Mouse (Mus musculus): ENCODE data around the gene Slc23a4.
A peak's percentile ranks its signal among the peaks of the same experiment; 100 is the strongest.

The Slc23a4 gene

GRCm38 (mm10) chr6:34988081-34988761 lies at the start of gene Slc23a4:
TSS of gene Slc23a4 (minus strand) at chr6:34988404.
- DNase-seq, result no peak

- no peak for DNase-seq
Observed at GRCm38 (mm10) chr6:35033341-35033740, 45.1 kb upstream of the Slc23a4 start.

- no peak for DNase-seq
Observed at GRCm38 (mm10) chr6:35032704-35033103, 44.5 kb upstream of the Slc23a4 start.

- DNase-seq, result no peak
Observed at GRCm38 (mm10) chr6:35030811-35031210, 42.6 kb upstream of the Slc23a4 start.

- DNase-seq, result no peak
Observed at GRCm38 (mm10) chr6:35030226-35030625, 42.0 kb upstream of the Slc23a4 start.

GRCm38 (mm10) chr6:35028023-35028422 lies 39.8 kb upstream of the Slc23a4 start:
- no peak for DNase-seq

- DNase-seq, result no peak
Observed at GRCm38 (mm10) chr6:35027257-35027656, 39.1 kb upstream of the Slc23a4 start.

GRCm38 (mm10) chr6:35016624-35017023 lies 28.4 kb upstream of the Slc23a4 start:
- DNase-seq, result no peak

- DNase-seq, result no peak
Observed at GRCm38 (mm10) chr6:35011953-35012352, 23.7 kb upstream of the Slc23a4 start.

- DNase-seq, result no peak
Observed at GRCm38 (mm10) chr6:35010705-35011104, 22.5 kb upstream of the Slc23a4 start.

- peak in 1 of 2 experiments; percentile 27 for DNase-seq
Observed at GRCm38 (mm10) chr6:35002261-35002669, 14.1 kb upstream of the Slc23a4 start.

GRCm38 (mm10) chr6:34999101-34999500 lies 10.9 kb upstream of the Slc23a4 start:
- DNase-seq, result peak; percentile 28 to 42

- DNase-seq, result no peak
Observed at GRCm38 (mm10) chr6:34996496-34996895, 8.3 kb upstream of the Slc23a4 start.

GRCm38 (mm10) chr6:34995265-34995681 lies 7.1 kb upstream of the Slc23a4 start:
- peak; percentile 80 to 93 for DNase-seq

- peak in 1 of 2 experiments; percentile 17 for DNase-seq
Observed at GRCm38 (mm10) chr6:34994692-34995091, 6.5 kb upstream of the Slc23a4 start.

- no peak for DNase-seq
Observed at GRCm38 (mm10) chr6:34989263-34989662, 1.1 kb upstream of the Slc23a4 start.

- no peak for DNase-seq
Observed at GRCm38 (mm10) chr6:34987085-34987645, 1.0 kb downstream of the Slc23a4 start.

GRCm38 (mm10) chr6:34980661-34981060 lies 7.5 kb downstream of the Slc23a4 start:
- DNase-seq, result no peak

GRCm38 (mm10) chr6:34979291-34979690 lies 8.9 kb downstream of the Slc23a4 start:
- DNase-seq, result no peak

GRCm38 (mm10) chr6:34971181-34971580 lies 17.0 kb downstream of the Slc23a4 start:
- no peak for DNase-seq

GRCm38 (mm10) chr6:34965819-34966539 lies 22.2 kb downstream of the Slc23a4 start:
- DNase-seq, result no peak

GRCm38 (mm10) chr6:34964550-34964949 lies 23.7 kb downstream of the Slc23a4 start:
- no peak for DNase-seq

- DNase-seq, result no peak
Observed at GRCm38 (mm10) chr6:34959131-34959530, 29.1 kb downstream of the Slc23a4 start.

GRCm38 (mm10) chr6:34955862-34956241 lies 32.4 kb downstream of the Slc23a4 start:
- DNase-seq, result no peak
